Mouse (Mus musculus): ENCODE measurements around the gene Ffar4. TPM values are rescaled to one million over a fixed set of nuclear protein-coding genes. Genes with fewer than 3 reads are reported as not detected.

Ffar4 gene
- polyA plus RNA-seq, 1 experiment from 2014 or later: 0.41 TPM

DNA sequence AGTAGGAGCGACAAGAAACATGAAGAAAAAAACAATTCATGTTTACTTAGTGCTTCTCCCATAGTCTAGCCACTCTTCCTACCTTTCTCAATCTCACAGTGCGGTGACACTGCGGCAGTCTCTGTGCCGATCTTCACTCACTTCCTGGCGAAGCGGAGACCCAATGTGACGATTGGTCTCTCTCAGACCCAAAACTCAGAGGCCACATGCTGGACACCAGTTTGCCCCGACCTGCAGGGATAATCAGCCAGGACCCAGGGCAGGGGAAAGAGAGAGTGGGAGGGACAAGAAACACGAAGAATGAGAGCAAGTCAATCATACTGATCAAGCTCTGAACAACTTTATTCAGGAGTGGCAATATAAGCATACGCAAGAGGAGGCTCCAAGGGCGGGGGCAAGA is 21.8 kb upstream of the Ffar4 start:
- ATAC-seq (ENCODE audit: insufficient number of reproducible peaks, low FRiP score, low TSS enrichment, low read depth): no peak
- no peaks in the 10 kb centered on the region for H3K9me3 ChIP-seq
- no peak overlapping the region for H3K4me3 ChIP-seq
- H3K36me3 ChIP-seq: peaks cover 36% of the 10 kb centered on the region
- WGBS: 85% methylated on average over 11 of the region's 11 CpGs
- H3K9ac ChIP-seq: no peak overlapping the region
- no peak overlapping the region for H3K27ac ChIP-seq
- H3K4me2 ChIP-seq: no peak overlapping the region
- no peaks in the 10 kb centered on the region for H3K27me3 ChIP-seq
- no peaks in the 10 kb centered on the region for H3K4me1 ChIP-seq

DNA sequence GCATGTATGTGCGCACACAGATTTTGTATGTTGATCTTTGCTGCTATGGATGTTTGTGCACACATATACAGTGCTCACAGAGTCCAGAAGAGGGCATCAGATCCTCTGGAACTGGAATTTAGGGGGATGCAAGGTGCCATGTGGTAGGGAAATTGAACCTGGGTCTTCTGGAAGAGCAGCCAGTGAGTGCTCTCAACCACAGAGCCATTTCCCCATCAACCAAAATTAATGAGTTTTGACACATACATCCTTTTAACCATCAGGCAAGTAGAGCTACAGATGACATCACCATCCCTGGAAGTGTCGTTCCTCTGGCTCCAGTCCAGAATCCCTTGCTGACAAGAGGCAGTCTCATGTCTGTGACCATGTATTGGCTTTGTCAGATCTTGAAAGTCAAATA is 20.6 kb upstream of the Ffar4 start:
- no peak overlapping the region for H3K9ac ChIP-seq
- peaks cover 24% of the 10 kb centered on the region for H3K36me3 ChIP-seq
- no peaks in the 10 kb centered on the region for H3K27me3 ChIP-seq
- H3K4me3 ChIP-seq: no peak overlapping the region
- no peak for ATAC-seq (ENCODE audit: insufficient number of reproducible peaks, low FRiP score, low TSS enrichment, low read depth)
- no peaks in the 10 kb centered on the region for H3K4me1 ChIP-seq
- no peak overlapping the region for H3K4me2 ChIP-seq
- WGBS: 75% methylated on average over 2 of the region's 2 CpGs
- no peaks in the 10 kb centered on the region for H3K9me3 ChIP-seq
- no peak overlapping the region for H3K27ac ChIP-seq

DNA sequence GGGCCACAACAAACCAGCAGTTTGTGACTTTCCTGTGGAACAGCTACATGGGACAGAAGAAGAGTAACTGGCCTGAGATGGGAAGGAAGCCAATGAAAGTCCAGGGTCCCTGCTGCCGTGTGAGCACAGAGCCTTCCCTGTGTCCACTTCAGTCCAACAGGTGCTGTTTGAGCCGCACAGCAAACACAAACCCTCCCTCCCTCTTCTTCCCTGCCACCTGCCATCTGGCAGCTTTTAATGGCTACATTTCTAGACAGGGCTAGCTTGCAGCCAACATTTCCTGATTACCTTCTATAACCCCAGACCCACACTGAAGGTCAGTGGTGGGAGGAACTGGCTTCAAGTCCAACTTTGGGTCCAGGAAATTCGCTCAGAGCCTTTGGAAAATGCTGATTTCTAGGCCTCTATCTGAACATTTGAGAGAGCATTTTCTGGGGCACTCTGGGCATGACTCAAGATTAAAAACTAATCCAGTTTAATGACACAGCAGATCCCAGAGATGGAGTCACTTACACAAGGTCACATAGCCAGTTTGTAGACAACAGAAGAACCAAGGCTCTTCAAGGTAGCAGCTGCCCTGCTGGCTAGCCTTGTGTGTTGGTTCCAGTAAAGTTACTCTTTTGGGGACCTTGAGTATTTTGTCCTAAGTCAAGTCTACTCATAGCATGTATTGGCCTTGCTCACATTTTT is 18.9 kb upstream of the Ffar4 start:
- Histone ChIP-seq H3K36me3 (peaks cover 8% of the 10 kb centered on the region), H3K4me2 (no peak overlapping the region), H3K9me3 (no peaks in the 10 kb centered on the region), H3K27me3 (no peaks in the 10 kb centered on the region), H3K27ac (no peak overlapping the region), H3K9ac (no peak overlapping the region), H3K4me1 (no peaks in the 10 kb centered on the region), H3K4me3 (no peak overlapping the region)
- no peak for ATAC-seq (ENCODE audit: insufficient number of reproducible peaks, low FRiP score, low TSS enrichment, low read depth)
- 57% methylated on average over 3 of the region's 3 CpGs for WGBS

DNA sequence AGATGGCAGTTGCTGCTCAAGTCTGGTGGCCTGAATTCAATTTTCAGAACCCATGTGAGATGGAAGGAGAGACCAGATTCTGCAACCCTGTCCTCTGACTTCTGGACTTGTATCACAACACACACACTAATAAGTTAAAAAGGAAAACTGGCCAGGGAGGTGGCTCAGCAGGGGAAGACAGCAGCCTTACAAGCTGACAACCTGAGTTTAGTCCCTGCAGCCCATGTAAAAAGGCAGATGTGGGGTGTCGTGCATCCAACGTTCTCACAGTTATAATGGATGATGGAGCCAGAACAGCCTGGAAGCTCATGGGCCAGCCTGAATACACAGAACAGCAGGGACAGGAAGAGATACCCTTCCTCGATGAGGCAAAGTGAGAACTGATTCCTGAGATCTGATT is 15.5 kb upstream of the Ffar4 start:
- 71% methylated on average over 3 of the region's 3 CpGs for WGBS
- Histone ChIP-seq H3K27me3 (no peaks in the 10 kb centered on the region), H3K4me3 (no peak overlapping the region), H3K9me3 (no peaks in the 10 kb centered on the region), H3K4me1 (no peaks in the 10 kb centered on the region), H3K27ac (no peak overlapping the region), H3K4me2 (no peak overlapping the region), H3K36me3 (no peaks in the 10 kb centered on the region), H3K9ac (no peak overlapping the region)
- ATAC-seq (ENCODE audit: insufficient number of reproducible peaks, low FRiP score, low TSS enrichment, low read depth): no peak

DNA sequence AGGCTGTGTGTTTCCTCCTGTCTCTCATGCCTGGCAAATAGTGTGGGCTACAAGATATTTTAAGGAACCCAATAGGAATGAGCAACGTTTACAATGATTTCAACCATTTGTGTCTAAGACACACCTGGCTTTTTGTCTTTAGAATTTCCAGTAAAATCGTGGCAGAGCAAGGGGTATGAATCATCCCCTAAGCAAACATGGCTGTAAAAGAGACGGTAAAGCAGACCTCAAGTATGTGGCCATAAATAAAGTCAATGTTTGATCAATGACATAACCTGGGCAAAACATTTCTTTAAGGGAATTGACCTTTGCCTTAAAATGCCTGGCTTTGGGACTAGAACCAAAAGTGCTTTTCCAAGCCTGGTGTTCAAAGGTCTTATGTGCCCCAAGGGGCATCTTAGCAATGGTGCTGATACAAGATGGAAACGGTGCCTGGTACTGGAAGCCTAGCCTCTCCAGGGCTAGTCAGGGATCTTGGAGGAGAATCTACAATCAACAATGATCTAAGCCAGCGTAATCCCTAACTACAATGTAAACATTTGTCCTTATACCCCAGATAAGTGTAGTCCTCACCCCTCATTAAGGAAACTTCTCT is 13.8 kb upstream of the Ffar4 start:
- Histone ChIP-seq H3K9ac (no peak overlapping the region), H3K36me3 (no peaks in the 10 kb centered on the region), H3K4me1 (peaks cover 5% of the 10 kb centered on the region; the same call in 1 of the 2 replicates), H3K9me3 (no peaks in the 10 kb centered on the region), H3K27ac (no peak overlapping the region), H3K4me3 (no peak overlapping the region), H3K27me3 (no peaks in the 10 kb centered on the region), H3K4me2 (no peak overlapping the region)
- ATAC-seq (ENCODE audit: insufficient number of reproducible peaks, low FRiP score, low TSS enrichment, low read depth): no peak
- WGBS: 45% methylated on average over 5 of the region's 5 CpGs

DNA sequence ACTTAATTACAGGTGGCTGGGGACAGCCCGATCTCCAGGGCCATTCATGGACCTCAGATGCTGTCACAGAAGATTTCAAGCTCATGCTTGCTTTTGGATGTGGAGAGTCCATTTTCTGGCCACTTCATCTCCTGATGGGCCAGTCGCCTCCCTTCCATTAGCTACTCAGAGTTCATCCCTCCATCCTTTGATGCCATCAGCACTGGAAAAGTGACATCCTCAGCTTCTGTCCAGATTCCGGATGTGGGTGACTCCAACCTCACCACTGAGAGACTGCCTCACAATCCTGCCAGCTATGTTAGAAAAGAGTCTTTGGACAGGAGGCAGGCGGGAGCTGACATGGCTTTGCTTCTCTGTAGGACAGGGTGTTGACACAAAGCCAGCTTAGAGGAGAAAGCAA is 11.0 kb upstream of the Ffar4 start:
- H3K9ac ChIP-seq: no peak overlapping the region
- WGBS: 82% methylated on average over 4 of the region's 4 CpGs
- no peak overlapping the region for H3K4me2 ChIP-seq
- H3K27ac ChIP-seq: no peak overlapping the region
- peaks cover 5% of the 10 kb centered on the region; the same call in 1 of the 2 replicates for H3K4me1 ChIP-seq
- no peaks in the 10 kb centered on the region for H3K36me3 ChIP-seq
- no peak for ATAC-seq (ENCODE audit: insufficient number of reproducible peaks, low FRiP score, low TSS enrichment, low read depth)
- no peaks in the 10 kb centered on the region for H3K9me3 ChIP-seq
- H3K4me3 ChIP-seq: no peak overlapping the region
- H3K27me3 ChIP-seq: no peaks in the 10 kb centered on the region

DNA sequence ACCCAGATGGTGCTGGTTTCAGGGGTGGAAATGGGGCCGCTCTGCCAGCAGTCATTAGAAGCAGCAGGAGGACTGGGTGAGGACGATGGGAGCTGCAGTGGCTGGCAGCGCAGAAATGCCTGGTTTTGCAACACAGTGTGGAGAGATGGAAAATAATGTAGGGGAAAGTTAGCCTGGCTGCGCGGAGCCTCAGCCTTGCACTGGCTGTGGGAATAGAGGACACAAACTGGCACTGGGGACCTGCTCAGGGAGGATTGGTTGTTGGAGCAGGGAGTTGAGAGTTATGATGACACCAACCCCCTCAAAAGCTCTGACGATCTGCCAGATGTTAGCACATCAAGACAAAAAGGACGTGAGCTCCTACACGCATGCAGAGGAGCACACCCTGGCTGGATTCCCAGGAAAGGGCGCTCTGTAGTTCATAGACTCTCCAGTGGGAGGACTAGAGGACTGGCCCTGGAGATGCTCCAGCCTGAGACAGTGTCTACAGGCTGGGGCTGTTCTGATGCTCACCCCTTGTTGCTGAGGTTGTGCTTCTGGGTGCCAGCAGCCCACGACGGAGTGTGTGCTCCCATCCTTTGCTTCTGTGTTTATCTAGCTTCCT is 9.8 kb upstream of the Ffar4 start:
- H3K4me3 ChIP-seq: no peak overlapping the region
- no peak overlapping the region for H3K4me2 ChIP-seq
- no peak for ATAC-seq (ENCODE audit: insufficient number of reproducible peaks, low FRiP score, low TSS enrichment, low read depth)
- H3K36me3 ChIP-seq: no peaks in the 10 kb centered on the region
- no peaks in the 10 kb centered on the region for H3K27me3 ChIP-seq
- H3K9ac ChIP-seq: no peak overlapping the region
- peaks cover 5% of the 10 kb centered on the region; the same call in 1 of the 2 replicates for H3K4me1 ChIP-seq
- H3K9me3 ChIP-seq: no peaks in the 10 kb centered on the region
- H3K27ac ChIP-seq: 0 out of 2 replicates have a peak overlapping the region, but pooled peaks have one; percentile 24
- 45% methylated on average over 11 of the region's 11 CpGs for WGBS

DNA sequence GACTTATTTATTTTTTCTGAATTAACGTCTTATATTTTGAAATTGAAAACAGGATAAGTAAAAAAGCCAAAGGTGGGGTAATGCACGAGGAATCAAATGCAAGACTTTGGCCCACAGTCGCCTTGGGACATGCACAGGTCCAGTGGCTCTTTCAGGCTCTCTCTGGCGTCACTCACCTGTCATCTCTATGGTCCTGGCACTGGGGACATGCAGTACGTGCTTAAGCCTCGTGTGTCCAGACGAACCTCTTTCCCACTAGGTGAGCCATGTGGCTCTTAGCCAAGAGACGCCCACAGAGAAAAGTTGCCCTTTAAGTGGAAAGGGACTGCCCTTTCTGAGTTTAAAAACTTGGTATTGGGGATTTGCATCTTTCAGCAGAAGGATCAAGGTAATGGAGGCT is 7.5 kb upstream of the Ffar4 start:
- Histone ChIP-seq H3K9me3 (no peaks in the 10 kb centered on the region), H3K27ac (no peak overlapping the region), H3K4me1 (peaks cover 5% of the 10 kb centered on the region; the same call in 1 of the 2 replicates), H3K4me2 (no peak overlapping the region), H3K36me3 (no peaks in the 10 kb centered on the region), H3K4me3 (no peak overlapping the region), H3K9ac (no peak overlapping the region), H3K27me3 (peaks cover 4% of the 10 kb centered on the region; the same call in 1 of the 2 replicates)
- WGBS: 73% methylated on average over 8 of the region's 8 CpGs
- no peak for ATAC-seq (ENCODE audit: insufficient number of reproducible peaks, low FRiP score, low TSS enrichment, low read depth)

DNA sequence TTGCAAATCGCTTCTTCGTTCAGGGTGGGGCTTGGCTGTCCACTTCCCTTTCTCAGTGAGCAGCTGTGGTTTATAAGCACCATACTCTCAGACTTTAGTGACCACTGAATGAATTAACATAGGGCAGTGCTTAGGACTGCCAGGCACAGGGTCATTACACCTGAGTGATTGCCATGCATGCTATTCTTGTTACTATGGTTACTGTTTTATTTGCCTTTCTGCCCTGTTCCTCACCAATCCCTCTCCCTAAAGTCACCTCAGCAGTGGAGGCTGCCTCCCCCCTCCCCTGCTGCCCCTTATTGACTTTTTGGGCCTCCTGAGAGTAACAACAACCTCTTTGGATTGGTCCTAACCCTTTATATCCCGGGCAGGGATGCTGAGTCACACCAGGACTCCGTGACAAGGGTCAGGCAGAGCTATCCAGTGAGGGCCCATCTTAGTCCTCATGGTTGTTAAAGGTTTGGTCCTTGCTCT is 5.3 kb upstream of the Ffar4 start:
- Histone ChIP-seq H3K4me3 (no peak overlapping the region), H3K9me3 (no peaks in the 10 kb centered on the region), H3K36me3 (no peaks in the 10 kb centered on the region), H3K27ac (no peak overlapping the region), H3K27me3 (peaks cover 18% of the 10 kb centered on the region), H3K4me2 (no peak overlapping the region), H3K9ac (no peak overlapping the region), H3K4me1 (peaks cover 5% of the 10 kb centered on the region; the same call in 1 of the 2 replicates)
- WGBS: 55% methylated on average over 4 of the region's 4 CpGs
- no peak for ATAC-seq (ENCODE audit: insufficient number of reproducible peaks, low FRiP score, low TSS enrichment, low read depth)

DNA sequence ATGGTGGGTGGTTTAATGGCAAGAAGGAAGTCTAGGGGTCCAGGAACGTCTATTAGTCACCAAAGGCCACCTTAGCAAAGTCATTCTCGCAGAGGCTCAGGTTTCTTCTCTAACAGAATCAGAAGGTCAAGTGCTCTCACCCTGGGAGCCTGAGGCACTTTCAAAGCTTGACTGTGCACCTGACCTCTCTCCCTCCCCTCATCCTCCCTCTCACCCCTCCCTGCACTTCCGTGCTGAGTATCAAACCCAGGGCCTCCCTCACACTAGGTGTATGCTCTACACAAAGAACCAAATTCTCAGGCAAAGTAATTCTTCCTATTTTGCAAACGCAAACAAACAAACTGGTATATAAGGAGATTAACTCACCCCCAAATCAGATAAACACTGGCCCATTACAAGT is 640 bp upstream of the Ffar4 start:
- no peak overlapping the region for H3K9ac ChIP-seq
- no peak overlapping the region for H3K27ac ChIP-seq
- H3K36me3 ChIP-seq: no peaks in the 10 kb centered on the region
- peaks cover 51% of the 10 kb centered on the region for H3K27me3 ChIP-seq
- H3K4me2 ChIP-seq: no peak overlapping the region
- no peak overlapping the region for H3K4me3 ChIP-seq
- ATAC-seq (ENCODE audit: insufficient number of reproducible peaks, low FRiP score, low TSS enrichment, low read depth): no peak
- 9% methylated on average over 4 of the region's 4 CpGs for WGBS
- H3K9me3 ChIP-seq: no peaks in the 10 kb centered on the region
- H3K4me1 ChIP-seq: peaks cover 13% of the 10 kb centered on the region

DNA sequence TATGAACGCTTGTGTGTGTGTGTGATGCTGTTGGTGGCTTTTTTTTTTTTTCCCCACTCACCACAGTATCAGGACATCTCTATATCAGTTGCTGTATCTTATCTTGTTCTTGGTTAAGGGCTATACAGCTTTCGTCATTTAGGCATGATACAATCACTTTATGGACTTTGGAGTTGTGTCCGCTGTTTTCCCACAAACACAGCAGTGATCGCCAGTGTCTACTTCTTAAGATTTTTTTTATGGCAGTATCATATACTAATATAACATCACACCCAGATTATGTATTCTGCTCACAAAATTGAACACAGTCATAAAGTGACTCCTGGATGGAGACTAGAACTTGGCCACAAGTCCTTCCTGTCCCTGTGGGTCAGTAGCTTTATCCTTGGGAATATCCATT is 11.0 kb downstream of the Ffar4 start:
- Histone ChIP-seq H3K9me3 (no peaks in the 10 kb centered on the region), H3K9ac (no peak overlapping the region), H3K27me3 (no peaks in the 10 kb centered on the region), H3K36me3 (no peaks in the 10 kb centered on the region), H3K27ac (no peak overlapping the region), H3K4me2 (no peak overlapping the region), H3K4me3 (no peak overlapping the region), H3K4me1 (no peaks in the 10 kb centered on the region)
- ATAC-seq (ENCODE audit: insufficient number of reproducible peaks, low FRiP score, low TSS enrichment, low read depth): no peak
- whole genome bisulfite sequencing: 89% methylated on average over 4 of the region's 4 CpGs

DNA sequence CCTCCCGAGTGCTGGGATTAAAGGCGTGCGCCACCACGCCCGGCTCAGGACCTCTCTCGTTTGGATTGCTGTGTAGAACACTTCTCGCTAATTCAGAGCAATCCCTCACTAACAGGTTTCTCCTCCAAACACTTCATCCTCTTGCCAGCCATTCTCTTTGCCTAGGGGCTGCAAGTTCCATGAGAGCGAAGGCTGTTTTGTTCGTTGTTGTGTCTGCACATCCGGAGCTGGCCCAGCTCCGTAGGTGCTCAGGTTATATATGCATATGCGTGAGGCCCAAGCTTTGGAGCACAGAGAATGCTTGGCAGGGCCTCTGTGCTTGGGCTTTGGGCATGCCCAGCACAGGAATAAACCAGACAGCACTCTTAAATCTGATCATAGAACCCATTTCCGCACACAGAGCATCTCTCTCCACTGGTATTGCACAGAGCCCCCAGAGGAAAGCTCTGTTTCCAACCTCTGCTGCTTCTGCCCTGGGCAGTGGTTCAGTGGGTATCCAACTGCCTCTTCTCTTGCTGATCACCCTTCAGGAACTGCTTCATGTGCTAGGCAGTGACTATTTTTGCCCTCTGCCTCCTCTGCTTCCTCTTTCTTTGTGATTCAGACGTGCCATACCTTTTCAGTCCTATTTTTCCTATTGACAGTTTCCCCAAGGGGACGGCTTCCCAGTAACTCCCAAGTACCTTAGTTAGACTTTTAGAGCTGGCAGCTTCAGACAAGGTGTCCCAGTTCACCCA is 12.8 kb downstream of the Ffar4 start:
- no peaks in the 10 kb centered on the region for H3K9me3 ChIP-seq
- no peak overlapping the region for H3K9ac ChIP-seq
- H3K4me2 ChIP-seq: no peak overlapping the region
- no peak overlapping the region for H3K27ac ChIP-seq
- ATAC-seq (ENCODE audit: insufficient number of reproducible peaks, low FRiP score, low TSS enrichment, low read depth): no peak
- H3K4me1 ChIP-seq: no peaks in the 10 kb centered on the region
- no peaks in the 10 kb centered on the region for H3K27me3 ChIP-seq
- no peak overlapping the region for H3K4me3 ChIP-seq
- WGBS: 92% methylated on average over 15 of the region's 15 CpGs
- no peaks in the 10 kb centered on the region for H3K36me3 ChIP-seq
